Mouse (Mus musculus) liver, embryonic 14.5 days (tissue): ENCODE data around the gene Ntn4. TPM values are rescaled to one million over a fixed set of nuclear protein-coding genes. Genes with fewer than 3 reads are reported as not detected.

Experiments
- ATAC-seq: fragments of 200-750 bp; cut with Nextera tagmentation; 2 replicates; pipeline ENCODE4 v1.8.0; 2017; ENCODE audit warnings: moderate number of reproducible peaks, mild to moderate bottlenecking, moderate library complexity; ENCODE audit not compliant: insufficient read depth
- DNase-seq, 3 experiments: peaks; one replicate each; pipeline ENCODE4 v3.0.0-alpha.2; 2012 to 2013; ENCODE audit warnings: low read depth in 3 of 3, low spot score in 3 of 3
- H3K27ac ChIP-seq: fragments of 300-500 bp; sonication (generic); 2 replicates; pipeline ENCODE4 v1.5.1; 2014; ENCODE audit warnings: moderate library complexity, mild to moderate bottlenecking, control low read depth, inconsistent platforms
- H3K27me3 ChIP-seq: fragments of 300-500 bp; sonication (generic); 2 replicates; pipeline ENCODE4 v1.6.1; 2014; ENCODE audit warnings: mild to moderate bottlenecking, low read length, moderate library complexity; ENCODE audit not compliant: control insufficient read depth, insufficient read depth
- H3K36me3 ChIP-seq: fragments of 300-500 bp; sonication (generic); replicated peaks from 2 replicates; pipeline ENCODE4 v1.6.1; 2014; ENCODE audit warnings: low read depth; ENCODE audit not compliant: control insufficient read depth, insufficient read depth
- H3K4me1 ChIP-seq, 2 experiments: fragments of 200-500 bp in 1 of 2; fragments of 300-500 bp in 1 of 2; sonication (generic) in 1 of 2; replicated peaks; 2 replicates each; pipeline ENCODE4 v1.6.1; 2012 to 2014; ENCODE audit warnings: antibody characterized with exemption in 1 of 2, inconsistent platforms in 1 of 2, low read length in 1 of 2; ENCODE audit not compliant: control insufficient read depth in 2 of 2, insufficient read depth in 2 of 2
- H3K4me2 ChIP-seq: fragments of 300-500 bp; sonication (generic); 2 replicates; pipeline ENCODE4 v1.6.1; 2014; ENCODE audit warnings: low read depth, mild to moderate bottlenecking, control low read depth, moderate library complexity
- H3K4me3 ChIP-seq, 2 experiments: fragments of 200-500 bp in 1 of 2; fragments of 300-500 bp in 1 of 2; sonication (generic) in 1 of 2; 2 replicates each; pipeline ENCODE4 v1.5.1; 2012 to 2014; ENCODE audit warnings: low read depth in 2 of 2, low read length in 2 of 2, mild to moderate bottlenecking in 2 of 2, control low read depth in 1 of 2, inconsistent platforms in 1 of 2, moderate library complexity in 1 of 2; ENCODE audit not compliant: insufficient read depth in 1 of 2
- H3K9ac ChIP-seq: fragments of 300-500 bp; sonication (generic); replicated peaks from 2 replicates; pipeline ENCODE4 v1.6.1; 2014; ENCODE audit warnings: mild to moderate bottlenecking, control low read depth, moderate library complexity
- H3K9me3 ChIP-seq: fragments of 300-500 bp; sonication (generic); 2 replicates; pipeline ENCODE4 v1.6.1; 2016; ENCODE audit warnings: low read length, mixed read lengths; ENCODE audit not compliant: control insufficient read depth
- CTCF ChIP-seq: IDR thresholded peaks from 2 replicates; pipeline ENCODE4 v1.5.1; 2016; ENCODE audit warnings: antibody characterized with exemption, low read depth, control low read depth
- EP300 ChIP-seq: IDR thresholded peaks from 2 replicates; pipeline ENCODE4 v1.6.1; 2016; ENCODE audit warnings: antibody characterized with exemption, low read depth
- WGBS: fragments of 180-500 bp; shearing (Covaris S2); extraction: QIAGEN DNeasy Blood & Tissue Kit; methylation state at CpG from one replicate; pipeline ENCODE4 v1.1.7; 2014; ENCODE audit not compliant: insufficient replicate concordance; 5-methylcytosine and 5-hydroxymethylcytosine counted together
- polyA plus RNA-seq, 2 experiments: library from polyadenylated mRNA; depleted of rRNA in 1 of 2; stranded (reverse) in 1 of 2; unstranded in 1 of 2; fragments of >200 nt; fragmentation: Nextera tagmentation in 1 of 2; extraction: Ambion mirVana in 1 of 2; gene quantifications; 2 replicates each; pipeline versions ENCODE4 v1.2.1 to v1.2.3; 2012 to 2014

Ntn4 gene
- polyA plus RNA-seq, 2 experiments = 0.11 to 0.52 TPM

- Histone ChIP-seq H3K27me3 (no peaks in the 10 kb centered on the region; the same call in 1 of the 2 replicates), H3K27ac (no peak overlapping the region), H3K4me3 (no peak overlapping the region), H3K4me2 (peak overlapping the region; percentile 25; the same call in 1 of the 2 replicates), H3K36me3 (no peaks in the 10 kb centered on the region), H3K9ac (no peak overlapping the region), H3K9me3 (no peaks in the 10 kb centered on the region), H3K4me1 (no peaks in the 10 kb centered on the region)
- DNase-seq (no peak), ATAC-seq (no peak)
- TF ChIP-seq EP300 (no peak), CTCF (no peak)
- WGBS = 60% methylated on average over 10 of the region's 10 CpGs
Observed at GRCm38 (mm10) chr10:93624151-93624550, 16.3 kb upstream of the Ntn4 start.

- no peak overlapping the region for H3K27ac ChIP-seq
- TF ChIP-seq EP300 (no peak), CTCF (no peak)
- DNase-seq (no peak), ATAC-seq (no peak)
- H3K9me3 ChIP-seq = no peaks in the 10 kb centered on the region
- H3K4me1 ChIP-seq = no peaks in the 10 kb centered on the region
- 79% methylated on average over 5 of the region's 5 CpGs for WGBS
- H3K4me3 ChIP-seq = no peak overlapping the region
- H3K36me3 ChIP-seq = no peaks in the 10 kb centered on the region
- H3K9ac ChIP-seq = no peak overlapping the region
- H3K27me3 ChIP-seq = no peaks in the 10 kb centered on the region
- H3K4me2 ChIP-seq = no peak overlapping the region
Observed at GRCm38 (mm10) chr10:93630310-93630709, 10.2 kb upstream of the Ntn4 start.

- DNase-seq = no peak
- Histone ChIP-seq H3K4me2 (no peak overlapping the region), H3K27ac (no peak overlapping the region), H3K9ac (no peak overlapping the region), H3K9me3 (no peaks in the 10 kb centered on the region), H3K4me3 (no peak overlapping the region), H3K36me3 (no peaks in the 10 kb centered on the region), H3K27me3 (no peaks in the 10 kb centered on the region; the same call in 1 of the 2 replicates), H3K4me1 (no peaks in the 10 kb centered on the region)
- TF ChIP-seq EP300 (no peak), CTCF (no peak)
- 54% methylated on average over 4 of the region's 4 CpGs for WGBS
- no peak for ATAC-seq
Observed at GRCm38 (mm10) chr10:93632086-93632485, 8.4 kb upstream of the Ntn4 start.

GRCm38 (mm10) chr10:93633563-93633962, 6.9 kb upstream of the Ntn4 start:
- H3K27me3 ChIP-seq = no peaks in the 10 kb centered on the region; the same call in 1 of the 2 replicates
- DNase-seq (no peak), ATAC-seq (no peak)
- no peaks in the 10 kb centered on the region for H3K9me3 ChIP-seq
- no peaks in the 10 kb centered on the region for H3K4me1 ChIP-seq
- H3K4me3 ChIP-seq = no peak overlapping the region
- H3K36me3 ChIP-seq = no peaks in the 10 kb centered on the region
- H3K4me2 ChIP-seq = no peak overlapping the region
- no peak overlapping the region for H3K27ac ChIP-seq
- no peak for TF ChIP-seq EP300
- no peak for TF ChIP-seq CTCF
- WGBS = 59% methylated on average over 5 of the region's 5 CpGs
- no peak overlapping the region for H3K9ac ChIP-seq

GRCm38 (mm10) chr10:93633971-93634370, 6.5 kb upstream of the Ntn4 start:
- H3K9ac ChIP-seq = no peak overlapping the region
- no peak overlapping the region for H3K4me2 ChIP-seq
- no peaks in the 10 kb centered on the region for H3K4me1 ChIP-seq
- no peak for TF ChIP-seq CTCF
- no peak for TF ChIP-seq EP300
- ATAC-seq (no peak), DNase-seq (no peak)
- no peak overlapping the region for H3K27ac ChIP-seq
- no peaks in the 10 kb centered on the region; the same call in none of the 2 replicates for H3K27me3 ChIP-seq
- H3K9me3 ChIP-seq = no peaks in the 10 kb centered on the region
- no peak overlapping the region for H3K4me3 ChIP-seq
- no peaks in the 10 kb centered on the region for H3K36me3 ChIP-seq
- 70% methylated on average over 2 of the region's 2 CpGs for WGBS
